Mouse (Mus musculus) heart, adult 18-20 months (tissue): Measurements from ENCODE around the gene Prkce. TPM values are rescaled to one million over a fixed set of nuclear protein-coding genes. Genes with fewer than 3 reads are reported as not detected.

Experiments used
- DNase-seq, 2 experiments: peaks; one replicate each; pipeline ENCODE4 v3.0.0; 2021 to 2022; ENCODE audit warnings: mixed read lengths in 1 of 2
- total RNA-seq, 2 experiments: library from RNA; stranded (reverse); gene quantifications; 2 replicates each; pipeline ENCODE4 v1.2.3; 2021

Gene Prkce
- total RNA-seq, 2 experiments from 2014 or later = 26.1 to 27.0 TPM

GRCm38 (mm10) chr17:86509871-86510270 is 342.3 kb downstream of the Prkce start:
- DNase-seq = peak in 1 of 2 experiments; percentile 45

- peak in 1 of 2 experiments; percentile 56 for DNase-seq
Observed at GRCm38 (mm10) chr17:86514974-86515620, 347.5 kb downstream of the Prkce start.

- no peak for DNase-seq
Observed at GRCm38 (mm10) chr17:86516630-86517029, 349.0 kb downstream of the Prkce start.

- DNase-seq = no peak
Observed at GRCm38 (mm10) chr17:86518604-86519003, 351.0 kb downstream of the Prkce start.

- DNase-seq = no peak
Observed at GRCm38 (mm10) chr17:86521252-86521651, 353.7 kb downstream of the Prkce start.

- DNase-seq = no peak
Observed at GRCm38 (mm10) chr17:86522649-86523048, 355.1 kb downstream of the Prkce start.

- no peak for DNase-seq
Observed at GRCm38 (mm10) chr17:86523374-86523773, 355.8 kb downstream of the Prkce start.

- no peak for DNase-seq
Observed at GRCm38 (mm10) chr17:86523843-86524242, 356.3 kb downstream of the Prkce start.

GRCm38 (mm10) chr17:86525075-86525474 is 357.5 kb downstream of the Prkce start:
- DNase-seq = no peak

GRCm38 (mm10) chr17:86526016-86526415 is 358.4 kb downstream of the Prkce start:
- DNase-seq = no peak

- no peak for DNase-seq
Observed at GRCm38 (mm10) chr17:86527298-86527697, 359.7 kb downstream of the Prkce start.

- DNase-seq = no peak
Observed at GRCm38 (mm10) chr17:86529003-86529402, 361.4 kb downstream of the Prkce start.

- DNase-seq = no peak
Observed at GRCm38 (mm10) chr17:86529411-86529810, 361.8 kb downstream of the Prkce start.

- DNase-seq = no peak
Observed at GRCm38 (mm10) chr17:86531231-86531630, 363.6 kb downstream of the Prkce start.

- DNase-seq = peak in 1 of 2 experiments; percentile 17
Observed at GRCm38 (mm10) chr17:86532783-86533548, 365.4 kb downstream of the Prkce start.

GRCm38 (mm10) chr17:86533549-86533851 is 365.9 kb downstream of the Prkce start:
- DNase-seq = no peak

- DNase-seq = no peak
Observed at GRCm38 (mm10) chr17:86535096-86535495, 367.5 kb downstream of the Prkce start.

GRCm38 (mm10) chr17:86535827-86536656 is 368.5 kb downstream of the Prkce start:
- DNase-seq = peak; percentile 89 to 91

- DNase-seq = peak; percentile 41 to 53
Observed at GRCm38 (mm10) chr17:86539881-86540430, 372.4 kb downstream of the Prkce start.

GRCm38 (mm10) chr17:86546529-86546928 is 378.9 kb downstream of the Prkce start:
- no peak for DNase-seq

GRCm38 (mm10) chr17:86549128-86549527 is 381.5 kb downstream of the Prkce start:
- DNase-seq = peak in 1 of 2 experiments; percentile 38

GRCm38 (mm10) chr17:86551561-86551960 is 384.0 kb downstream of the Prkce start:
- no peak for DNase-seq

GRCm38 (mm10) chr17:86551995-86552394 is 384.4 kb downstream of the Prkce start:
- DNase-seq = no peak
